ENCODE assay signal across 19 mouse cellular contexts in the genomic region with DNA sequence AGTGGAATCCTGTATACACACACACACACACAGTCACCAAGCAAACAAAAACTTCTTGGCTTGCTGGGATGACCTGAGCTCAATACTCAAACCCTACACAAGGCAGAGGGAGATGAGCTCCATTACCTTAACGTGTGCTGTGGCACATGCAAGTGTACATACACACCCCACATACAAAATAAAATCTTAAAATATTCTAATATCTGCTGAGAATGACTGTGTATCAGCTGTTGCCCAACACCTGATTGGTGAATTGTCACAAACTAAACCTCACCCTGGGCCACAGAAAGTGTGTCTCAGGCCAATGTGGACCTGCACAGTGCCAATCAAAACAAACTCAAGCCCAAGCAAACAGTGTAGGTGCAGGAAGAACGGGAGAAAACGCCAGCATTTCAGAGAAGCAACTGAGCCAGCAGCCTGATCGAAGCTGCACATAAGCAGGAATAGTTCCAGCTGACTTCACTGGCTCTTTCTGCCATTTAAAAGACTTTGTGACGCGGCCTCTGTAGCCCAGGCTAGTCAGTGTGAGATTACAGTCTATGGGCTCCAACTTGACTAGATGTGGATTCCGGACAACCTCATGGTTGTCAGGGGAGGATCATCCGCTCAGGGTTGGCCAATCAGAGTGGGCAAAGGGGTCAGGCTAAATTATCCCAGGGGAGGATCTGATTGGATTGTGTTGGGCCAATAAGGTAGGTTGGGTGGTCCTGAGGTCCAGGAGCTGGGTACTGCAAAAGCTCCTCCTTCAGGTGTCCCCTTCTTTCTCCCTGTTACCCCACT. TPM values are rescaled to one million over a fixed set of nuclear protein-coding genes. Genes with fewer than 3 reads are reported as not detected.
DNase-seq lines count a peak whose midpoint lies in the region; ATAC-seq and TF ChIP-seq lines count a peak whose summit lies in the region.
"Had no signal": no experiment of that assay in that cellular context is flagged by ENCODE, and none has a peak within 500 bp of the region (broad histone marks: within the 10 kb centered on the region; RNA-seq: fewer than 3 reads in every experiment).

No protein-coding gene starts in this region.

- H3K36me3 ChIP-seq in liver, adult 2 months (ENCODE audit: control insufficient read depth, insufficient read depth, low read length): no peaks in the 10 kb centered on the region
- no peaks in the 10 kb centered on the region; the same call in 1 of the 2 replicates for H3K36me3 ChIP-seq in embryonic facial prominence, embryonic 11.5 days (replicated peaks; ENCODE audit: control insufficient read depth, insufficient read depth, low read depth, low read length)
- H3K36me3 ChIP-seq in liver, embryonic 13.5 days: peaks cover 16% of the 10 kb centered on the region

- WGBS in liver, adult 2 months: 26% methylated on average over 8 of the region's 8 CpGs
- WGBS in embryonic facial prominence, embryonic 11.5 days: 35% methylated on average over 8 of the region's 8 CpGs
- 44% methylated on average over 8 of the region's 8 CpGs for WGBS in liver, embryonic 13.5 days (ENCODE audit: insufficient replicate concordance)

- peak; percentile 98 for DNase-seq in liver, adult 2 months (ENCODE audit: extremely low read depth, low read depth, low spot score)
- DNase-seq in liver (no peak), R1 (ENCODE audit: low read depth, low spot score) (peak; percentile 94)
- DNase-seq in embryonic facial prominence, embryonic 11.5 days (ENCODE audit: low spot score): peak; percentile 28
- no peak for DNase-seq in liver, embryonic 13.5 days
- no peak for DNase-seq in left cerebral cortex, adult 9 months (ENCODE audit: low spot score in 2 of 2)
- DNase-seq in kidney, postnatal 36 days: no peak
- DNase-seq in kidney, adult 18-20 months: no peak
- DNase-seq: adrenal gland, postnatal 10 days; cerebellum, postnatal 10 days; gastrocnemius, postnatal 10 days; kidney, adult 9 months; left cerebral cortex, postnatal 4 days; thymus, postnatal 14 days had no signal

- TF ChIP-seq POLR2A in liver, adult 2 months (IDR thresholded peaks at IDR 0.05; ENCODE audit: extremely low read depth, insufficient read depth, low read length): no peak

- TF ChIP-seq CTCF in liver, adult 2 months (IDR thresholded peaks at IDR 0.05; ENCODE audit: low read depth, low read length): no peak

- H3K79me2 ChIP-seq in liver, adult 2 months (ENCODE audit: control insufficient read depth, insufficient read depth, low read length): peaks cover 20% of the 10 kb centered on the region

- peaks cover 16% of the 10 kb centered on the region for H3K4me1 ChIP-seq in liver, adult 2 months (ENCODE audit: control insufficient read depth, insufficient read depth, low read length)
- H3K4me1 ChIP-seq in embryonic facial prominence, embryonic 11.5 days (ENCODE audit: control insufficient read depth, insufficient read depth, low read length): peaks cover 4% of the 10 kb centered on the region; the same call in 1 of the 2 replicates
- H3K4me1 ChIP-seq in liver, embryonic 13.5 days (replicated peaks): peaks cover 49% of the 10 kb centered on the region

- H3K9me3 ChIP-seq in embryonic facial prominence, embryonic 11.5 days (replicated peaks; ENCODE audit: control insufficient read depth, low read length): no peaks in the 10 kb centered on the region
- H3K9me3 ChIP-seq in liver, embryonic 13.5 days (replicated peaks): no peaks in the 10 kb centered on the region
- H3K9me3 ChIP-seq: forebrain, embryonic 15.5 days; hindbrain, embryonic 12.5 days; megakaryocyte, embryonic 14.5 days had no signal

- no peak for ATAC-seq in embryonic facial prominence, embryonic 11.5 days (replicated peaks; ENCODE audit: insufficient number of reproducible peaks, low FRiP score, low TSS enrichment, low read depth)
- no peak for ATAC-seq in liver, embryonic 13.5 days (ENCODE audit: low read depth)
- ATAC-seq: forebrain, embryonic 15.5 days; lung, postnatal 0 days had no signal

- H3K27me3 ChIP-seq in liver, adult 2 months (ENCODE audit: control insufficient read depth, insufficient read depth, low read length): no peaks in the 10 kb centered on the region
- H3K27me3 ChIP-seq in embryonic facial prominence, embryonic 11.5 days (ENCODE audit: control insufficient read depth, insufficient read depth, low read length): no peaks in the 10 kb centered on the region
- no peaks in the 10 kb centered on the region for H3K27me3 ChIP-seq in liver, embryonic 13.5 days
- H3K27me3 ChIP-seq: forebrain, embryonic 15.5 days; hindbrain, embryonic 12.5 days; megakaryocyte, embryonic 14.5 days had no signal

- no peak overlapping the region for H3K9ac ChIP-seq in liver, adult 2 months (ENCODE audit: low read depth, low read length)
- H3K9ac ChIP-seq in embryonic facial prominence, embryonic 11.5 days (replicated peaks; ENCODE audit: low read length): no peak overlapping the region
- H3K9ac ChIP-seq in liver, embryonic 13.5 days: peak overlapping the region; percentile 30; the same call in 1 of the 2 replicates
- H3K9ac ChIP-seq: forebrain, embryonic 15.5 days; hindbrain, embryonic 12.5 days had no signal

- no peak overlapping the region for H3K4me2 ChIP-seq in embryonic facial prominence, embryonic 11.5 days (ENCODE audit: low read depth, low read length)
- H3K4me2 ChIP-seq in liver, embryonic 13.5 days: 0 out of 2 replicates have a peak overlapping the region, but pooled peaks have one; percentile 11
- H3K4me2 ChIP-seq: forebrain, embryonic 15.5 days; hindbrain, embryonic 12.5 days had no signal

- peak overlapping the region; percentile 87 for H3K27ac ChIP-seq in liver, adult 2 months (replicated peaks; ENCODE audit: insufficient read depth, low read depth, low read length)
- H3K27ac ChIP-seq in embryonic facial prominence, embryonic 11.5 days (replicated peaks; ENCODE audit: low read depth, low read length): no peak overlapping the region
- peak overlapping the region; percentile 96 for H3K27ac ChIP-seq in liver, embryonic 13.5 days
- H3K27ac ChIP-seq: forebrain, embryonic 15.5 days; hindbrain, embryonic 12.5 days had no signal

- no peak overlapping the region for H3K4me3 ChIP-seq in liver, adult 2 months (ENCODE audit: insufficient read depth, low read depth, low read length)
- H3K4me3 ChIP-seq in embryonic facial prominence, embryonic 11.5 days (ENCODE audit: low read depth, low read length): no peak overlapping the region
- no peak overlapping the region for H3K4me3 ChIP-seq in liver, embryonic 13.5 days (replicated peaks)
- H3K4me3 ChIP-seq: forebrain, embryonic 15.5 days; hindbrain, embryonic 12.5 days; megakaryocyte, embryonic 14.5 days had no signal

RNA-seq across cellular contexts. Expression of gene Csnk1g2, which starts 3.0 kb away (rescaled TPM):
- total RNA-seq in liver, adult 2 months (2014; rRNA removed): 54.4 and 56.1 TPM in 2 replicates
- 110 and 123 TPM in 2 replicates for polyA plus RNA-seq in liver, adult 2 months (2012; rRNA removed)
- polyA plus RNA-seq in embryonic facial prominence, embryonic 11.5 days (2014; fragmentation: Nextera tagmentation; extraction: Ambion mirVana): 93.4 and 97.9 TPM in 2 replicates
- polyA plus RNA-seq in liver, embryonic 13.5 days (2015; fragmentation: Nextera tagmentation; extraction: Ambion mirVana): 46.0 and 51.1 TPM in 2 replicates

RNA-seq across cellular contexts. Expression of gene Gm49322, which starts 13.8 kb away (rescaled TPM):
- 0.28 and 0.34 TPM in 2 replicates for total RNA-seq in liver, adult 2 months (2014; rRNA removed)
- 0.54 and 0.70 TPM in 2 replicates for polyA plus RNA-seq in liver, adult 2 months (2012; rRNA removed)
- 1.4 and 1.5 TPM in 2 replicates for polyA plus RNA-seq in embryonic facial prominence, embryonic 11.5 days (2014; fragmentation: Nextera tagmentation; extraction: Ambion mirVana)
- polyA plus RNA-seq in liver, embryonic 13.5 days (2015; fragmentation: Nextera tagmentation; extraction: Ambion mirVana): 1.4 and 1.5 TPM in 2 replicates

RNA-seq across cellular contexts. Expression of gene Adat3, which starts 17.0 kb away (rescaled TPM):
- 0.28 and 1.4 TPM in 2 replicates for total RNA-seq in liver, adult 2 months (2014; rRNA removed)
- 3.3 and 5.5 TPM in 2 replicates for polyA plus RNA-seq in liver, adult 2 months (2012; rRNA removed)
- polyA plus RNA-seq in embryonic facial prominence, embryonic 11.5 days (2014; fragmentation: Nextera tagmentation; extraction: Ambion mirVana): 5.7 and 5.8 TPM in 2 replicates
- 5.7 and 6.3 TPM in 2 replicates for polyA plus RNA-seq in liver, embryonic 13.5 days (2015; fragmentation: Nextera tagmentation; extraction: Ambion mirVana)
- total RNA-seq: monocyte, adult 5-6 weeks had no signal

RNA-seq across cellular contexts. Expression of gene Scamp4, which starts 17.0 kb away (rescaled TPM):
- 7.6 and 11.4 TPM in 2 replicates for total RNA-seq in liver, adult 2 months (2014; rRNA removed)
- 61.2 and 63.2 TPM in 2 replicates for polyA plus RNA-seq in liver, adult 2 months (2012; rRNA removed)
- polyA plus RNA-seq in embryonic facial prominence, embryonic 11.5 days (2014; fragmentation: Nextera tagmentation; extraction: Ambion mirVana): 62.4 and 64.9 TPM in 2 replicates
- 52.0 and 54.6 TPM in 2 replicates for polyA plus RNA-seq in liver, embryonic 13.5 days (2015; fragmentation: Nextera tagmentation; extraction: Ambion mirVana)

RNA-seq across cellular contexts. Expression of gene Abhd17a, which starts 29.5 kb away (rescaled TPM):
- 45.7 and 59.3 TPM in 2 replicates for total RNA-seq in liver, adult 2 months (2014; rRNA removed)
- polyA plus RNA-seq in liver, adult 2 months (2012; rRNA removed): 194 and 205 TPM in 2 replicates
- polyA plus RNA-seq in embryonic facial prominence, embryonic 11.5 days (2014; fragmentation: Nextera tagmentation; extraction: Ambion mirVana): 94.8 and 111 TPM in 2 replicates
- polyA plus RNA-seq in liver, embryonic 13.5 days (2015; fragmentation: Nextera tagmentation; extraction: Ambion mirVana): 45.1 and 51.7 TPM in 2 replicates

Comparison
In these comparisons a context has a peak if more than half of its experiments do, and no peak if none do; other contexts are left out.
1. DNase-seq: peak in liver, adult 2 months (single experiment), R1 (single experiment) and embryonic facial prominence, embryonic 11.5 days (single experiment); none in liver (single experiment), liver, embryonic 13.5 days (single experiment), left cerebral cortex, adult 9 months (0 of 2), kidney, postnatal 36 days (0 of 2) and kidney, adult 18-20 months (single experiment).